Mouse (Mus musculus) intestine, embryonic 16.5 days (tissue): ENCODE measurements around the gene Nkx2-1. TPM values are rescaled to one million over a fixed set of nuclear protein-coding genes. Genes with fewer than 3 reads are reported as not detected.
"Not testable (repeated sequence)": the region's sequence is repeated elsewhere in the genome, so short reads cannot be mapped to it uniquely, and the experiment has no call there.

Experiments used
- ATAC-seq: fragments of 200-750 bp; cut with Nextera tagmentation; 2 replicates; pipeline ENCODE4 v1.8.0; 2017; ENCODE audit warnings: moderate TSS enrichment, moderate library complexity
- H3K27ac ChIP-seq: fragments of 300-500 bp; sonication (generic); 2 replicates; pipeline ENCODE4 v1.5.1; 2014; ENCODE audit warnings: mild to moderate bottlenecking, low read length
- H3K27me3 ChIP-seq: fragments of 300-500 bp; sonication (generic); replicated peaks from 2 replicates; pipeline ENCODE4 v1.6.1; 2014; ENCODE audit warnings: low read length, control low read depth, mixed read lengths; ENCODE audit not compliant: control insufficient read depth, insufficient read depth
- H3K36me3 ChIP-seq: fragments of 300-500 bp; sonication (generic); 2 replicates; pipeline ENCODE4 v1.6.1; 2014; ENCODE audit warnings: low read length, control low read depth; ENCODE audit not compliant: control insufficient read depth, insufficient read depth
- H3K4me1 ChIP-seq: fragments of 300-500 bp; sonication (generic); 2 replicates; pipeline ENCODE4 v1.6.1; 2014; ENCODE audit warnings: low read length, control low read depth, mixed read lengths; ENCODE audit not compliant: control insufficient read depth, insufficient read depth
- H3K4me2 ChIP-seq: fragments of 300-500 bp; sonication (generic); 2 replicates; pipeline ENCODE4 v1.6.1; 2014; ENCODE audit warnings: low read depth, low read length, control low read depth
- H3K4me3 ChIP-seq: fragments of 300-500 bp; sonication (generic); 2 replicates; pipeline ENCODE4 v1.5.1; 2014; ENCODE audit warnings: mild to moderate bottlenecking, low read length
- H3K9ac ChIP-seq: fragments of 300-500 bp; sonication (generic); 2 replicates; pipeline ENCODE4 v1.6.1; 2014; ENCODE audit warnings: low read depth, low read length
- H3K9me3 ChIP-seq: fragments of 300-500 bp; sonication (generic); 2 replicates; pipeline ENCODE4 v1.6.1; 2016; ENCODE audit warnings: low read length, control low read depth; ENCODE audit not compliant: control insufficient read depth
- WGBS: fragments of 180-500 bp; shearing (Covaris S2); extraction: QIAGEN DNeasy Blood & Tissue Kit; methylation state at CpG from one replicate; pipeline ENCODE4 v1.1.7; 2014; 5-methylcytosine and 5-hydroxymethylcytosine counted together
- polyA plus RNA-seq: library from polyadenylated mRNA; unstranded; fragments of >200 nt; fragmentation: Nextera tagmentation; extraction: Ambion mirVana; gene quantifications from 2 replicates; pipeline ENCODE4 v1.2.1, GENCODE M21; 2015

Gene Nkx2-1
- polyA plus RNA-seq, 1 experiment from 2014 or later = not detected

DNA sequence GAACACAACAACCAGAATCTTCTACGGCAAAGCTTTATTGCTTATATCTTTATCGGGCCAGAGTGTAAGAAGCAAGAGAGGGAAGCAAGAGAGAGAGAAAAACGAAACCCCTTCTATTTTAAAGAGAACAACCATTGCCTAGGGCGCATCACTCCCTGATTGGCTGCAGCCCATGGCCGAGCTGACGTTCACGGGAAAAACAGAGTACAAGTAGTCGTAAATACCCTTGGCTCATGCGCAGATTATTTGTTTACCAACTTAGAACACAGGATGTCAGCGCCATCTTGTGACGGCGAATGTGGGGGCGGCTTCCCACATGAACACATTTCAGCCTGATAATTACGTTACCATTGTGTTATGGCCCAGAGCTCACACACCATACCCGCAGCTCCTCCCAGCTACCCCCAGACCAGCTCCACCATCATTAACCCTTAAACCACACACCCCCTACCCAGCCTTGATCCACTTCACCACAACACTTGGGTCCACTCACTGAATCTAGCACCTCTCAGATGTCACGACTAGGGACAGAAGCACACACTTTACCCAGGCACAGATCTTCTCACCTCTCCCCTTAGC, 11.4 kb downstream of the Nkx2-1 start:
- not testable (repeated sequence) for H3K4me2 ChIP-seq, H3K27ac ChIP-seq, ATAC-seq, H3K36me3 ChIP-seq, H3K4me3 ChIP-seq, H3K9me3 ChIP-seq, H3K9ac ChIP-seq, H3K4me1 ChIP-seq
- H3K27me3 ChIP-seq = peaks cover 83% of the 10 kb centered on the region
- 6% methylated on average over 8 of the region's 16 CpGs for WGBS

DNA sequence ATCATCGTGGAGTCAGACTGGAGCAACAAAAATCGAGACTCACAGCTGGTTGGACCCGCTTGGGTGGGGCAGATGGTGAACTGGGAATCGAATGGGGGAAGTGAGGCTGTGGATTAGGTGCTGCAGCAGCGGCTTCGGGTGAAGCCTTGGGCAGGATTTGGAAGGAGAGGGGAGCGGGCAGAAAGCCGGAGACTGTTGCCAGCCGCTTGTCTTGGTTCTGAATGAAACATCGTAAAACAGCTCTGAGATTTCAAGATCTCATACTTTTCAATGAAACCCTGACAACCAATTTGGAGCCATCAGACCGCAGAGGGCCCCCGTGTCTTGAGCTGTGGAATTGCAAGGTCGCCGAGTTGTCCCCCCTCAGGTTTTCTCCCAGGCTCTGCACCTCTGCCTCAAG, 12.5 kb downstream of the Nkx2-1 start:
- peaks cover 83% of the 10 kb centered on the region for H3K27me3 ChIP-seq
- no peaks in the 10 kb centered on the region for H3K36me3 ChIP-seq
- ATAC-seq = no peak
- no peak overlapping the region for H3K9ac ChIP-seq
- H3K9me3 ChIP-seq = no peaks in the 10 kb centered on the region; the same call in 1 of the 2 replicates
- WGBS = 7% methylated on average over 14 of the region's 14 CpGs
- no peak overlapping the region for H3K4me2 ChIP-seq
- no peaks in the 10 kb centered on the region for H3K4me1 ChIP-seq
- H3K27ac ChIP-seq = no peak overlapping the region
- no peak overlapping the region for H3K4me3 ChIP-seq

DNA sequence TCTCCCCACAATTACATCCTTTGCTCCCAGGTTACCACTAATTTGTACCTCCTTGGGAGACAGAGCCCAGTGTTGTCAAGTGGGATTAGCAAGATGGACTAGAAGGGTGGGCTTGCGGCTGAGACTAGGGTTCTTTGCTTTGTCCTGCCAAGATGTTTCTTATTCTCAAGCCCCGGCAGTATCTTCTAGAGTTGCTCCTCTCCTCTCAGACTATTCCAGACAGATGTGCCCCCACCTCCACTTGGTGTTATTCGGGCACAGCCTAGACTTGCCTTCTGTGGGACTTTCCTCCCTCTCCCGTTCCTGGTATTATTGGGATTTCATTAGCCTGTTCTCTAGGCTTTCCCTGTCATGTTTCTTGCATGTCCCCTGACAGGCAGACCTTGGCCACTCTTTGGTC, 14.5 kb downstream of the Nkx2-1 start:
- Histone ChIP-seq H3K4me3 (no peak overlapping the region), H3K36me3 (no peaks in the 10 kb centered on the region), H3K9me3 (no peaks in the 10 kb centered on the region; the same call in 1 of the 2 replicates), H3K9ac (no peak overlapping the region), H3K4me2 (no peak overlapping the region), H3K27ac (no peak overlapping the region), H3K4me1 (no peaks in the 10 kb centered on the region), H3K27me3 (peaks cover 83% of the 10 kb centered on the region)
- ATAC-seq = no peak
- WGBS = 28% methylated on average over 4 of the region's 4 CpGs

DNA sequence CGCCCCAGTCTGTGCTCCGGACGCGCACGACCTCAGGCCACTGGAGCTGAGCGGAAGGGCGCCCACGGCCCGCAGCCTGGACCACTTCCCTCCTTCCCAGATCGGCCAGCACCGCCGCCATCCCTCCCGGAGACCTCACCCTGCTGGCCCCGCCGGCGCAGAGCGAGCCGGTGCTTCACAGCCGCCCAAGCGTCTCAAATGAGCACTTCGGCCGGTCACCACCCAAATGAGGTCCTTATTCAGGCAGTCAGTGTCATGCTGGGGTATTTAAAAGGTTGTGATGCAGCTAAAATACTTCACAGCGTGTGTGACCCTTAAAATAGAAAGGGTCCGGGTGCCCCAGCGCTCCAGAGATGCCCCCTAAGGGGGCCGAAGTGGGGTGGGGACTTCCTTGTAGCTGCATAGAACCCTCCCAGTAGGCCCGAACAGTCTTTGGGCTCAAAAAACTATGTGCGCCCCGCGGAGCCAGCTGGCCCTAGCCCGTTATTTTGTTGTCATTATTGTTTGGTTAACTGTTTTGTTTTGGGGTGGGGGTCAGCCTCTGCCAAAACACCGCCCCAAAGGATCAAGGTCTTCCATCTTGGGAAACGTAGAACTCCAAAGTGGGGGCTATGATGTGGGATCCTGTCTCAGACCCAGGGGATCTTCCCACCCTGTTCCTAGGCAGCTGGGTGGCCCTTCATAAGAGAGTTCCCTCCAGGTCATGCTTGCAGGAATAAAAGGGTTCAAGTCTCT, 15.4 kb downstream of the Nkx2-1 start:
- ATAC-seq = no peak
- Histone ChIP-seq H3K4me2 (no peak overlapping the region), H3K4me1 (no peaks in the 10 kb centered on the region), H3K9me3 (no peaks in the 10 kb centered on the region; the same call in 1 of the 2 replicates), H3K27ac (no peak overlapping the region), H3K36me3 (no peaks in the 10 kb centered on the region), H3K27me3 (peaks cover 74% of the 10 kb centered on the region), H3K9ac (no peak overlapping the region), H3K4me3 (no peak overlapping the region)
- WGBS = under 1% methylated on average over 33 of the region's 33 CpGs

DNA sequence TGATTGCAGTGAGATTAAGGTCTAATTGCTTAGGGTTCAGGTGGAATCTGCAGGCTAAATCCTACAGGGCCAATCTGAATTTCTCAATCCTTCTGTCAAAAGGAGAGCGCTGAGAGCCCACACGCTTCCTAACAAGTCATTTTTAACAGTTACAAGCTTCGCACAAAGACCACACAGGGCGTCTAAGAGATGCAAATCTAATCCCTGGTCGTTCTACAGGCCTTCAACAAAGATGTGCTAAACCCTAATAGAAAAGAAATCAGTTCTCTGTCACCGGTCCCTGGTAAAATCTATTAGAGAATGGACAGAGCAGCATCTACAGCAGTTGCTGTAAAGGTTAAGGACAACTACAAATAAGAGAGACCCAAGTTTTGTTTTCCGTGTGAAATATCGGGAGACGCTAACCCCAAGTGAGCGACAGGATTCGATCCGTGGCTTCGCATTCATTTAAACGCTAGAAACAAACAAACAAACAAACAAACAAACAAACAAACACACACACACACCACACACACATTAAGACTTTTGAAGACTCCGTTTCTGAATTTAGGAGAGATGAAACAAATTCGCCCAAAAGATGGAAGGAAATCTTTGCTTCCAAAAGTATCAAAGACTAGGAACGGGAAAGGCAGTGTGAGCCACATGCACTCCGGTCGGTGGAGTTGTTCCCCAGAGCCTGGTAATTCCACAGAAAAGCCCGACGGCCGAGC, 16.2 kb downstream of the Nkx2-1 start:
- H3K4me1 ChIP-seq = no peaks in the 10 kb centered on the region
- H3K27ac ChIP-seq = no peak overlapping the region
- H3K4me3 ChIP-seq = no peak overlapping the region
- H3K4me2 ChIP-seq = no peak overlapping the region
- no peak overlapping the region for H3K9ac ChIP-seq
- no peak for ATAC-seq
- H3K27me3 ChIP-seq = peaks cover 67% of the 10 kb centered on the region
- no peaks in the 10 kb centered on the region; the same call in 1 of the 2 replicates for H3K9me3 ChIP-seq
- H3K36me3 ChIP-seq = no peaks in the 10 kb centered on the region
- 2% methylated on average over 22 of the region's 22 CpGs for WGBS

DNA sequence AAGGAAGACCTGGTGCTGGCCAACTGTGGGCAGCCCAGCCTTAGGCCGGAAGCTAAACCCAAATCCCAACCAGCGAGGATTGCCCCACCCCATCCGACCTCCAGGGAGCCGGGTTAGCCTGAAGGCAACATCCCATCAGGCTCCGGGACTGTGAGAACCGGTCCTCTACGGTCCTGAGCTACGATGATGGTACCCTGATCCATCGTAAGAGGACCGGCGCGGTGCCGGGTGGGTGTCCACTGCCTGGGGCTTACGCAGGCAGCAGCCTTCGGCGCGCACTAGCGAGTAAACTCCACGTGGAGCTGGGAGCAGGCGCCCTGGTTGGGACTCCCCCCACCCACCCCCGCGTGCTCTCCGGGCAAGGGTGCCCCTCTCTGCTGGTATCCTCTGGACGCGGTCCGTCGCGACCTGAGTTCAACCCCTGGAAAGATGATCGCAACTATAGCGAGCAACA, 16.9 kb downstream of the Nkx2-1 start:
- Histone ChIP-seq H3K4me2 (no peak overlapping the region), H3K4me1 (no peaks in the 10 kb centered on the region), H3K9me3 (no peaks in the 10 kb centered on the region; the same call in 1 of the 2 replicates), H3K9ac (no peak overlapping the region), H3K27me3 (peaks cover 67% of the 10 kb centered on the region), H3K27ac (no peak overlapping the region), H3K4me3 (no peak overlapping the region), H3K36me3 (no peaks in the 10 kb centered on the region)
- ATAC-seq = no peak
- 1% methylated on average over 30 of the region's 30 CpGs for WGBS

DNA sequence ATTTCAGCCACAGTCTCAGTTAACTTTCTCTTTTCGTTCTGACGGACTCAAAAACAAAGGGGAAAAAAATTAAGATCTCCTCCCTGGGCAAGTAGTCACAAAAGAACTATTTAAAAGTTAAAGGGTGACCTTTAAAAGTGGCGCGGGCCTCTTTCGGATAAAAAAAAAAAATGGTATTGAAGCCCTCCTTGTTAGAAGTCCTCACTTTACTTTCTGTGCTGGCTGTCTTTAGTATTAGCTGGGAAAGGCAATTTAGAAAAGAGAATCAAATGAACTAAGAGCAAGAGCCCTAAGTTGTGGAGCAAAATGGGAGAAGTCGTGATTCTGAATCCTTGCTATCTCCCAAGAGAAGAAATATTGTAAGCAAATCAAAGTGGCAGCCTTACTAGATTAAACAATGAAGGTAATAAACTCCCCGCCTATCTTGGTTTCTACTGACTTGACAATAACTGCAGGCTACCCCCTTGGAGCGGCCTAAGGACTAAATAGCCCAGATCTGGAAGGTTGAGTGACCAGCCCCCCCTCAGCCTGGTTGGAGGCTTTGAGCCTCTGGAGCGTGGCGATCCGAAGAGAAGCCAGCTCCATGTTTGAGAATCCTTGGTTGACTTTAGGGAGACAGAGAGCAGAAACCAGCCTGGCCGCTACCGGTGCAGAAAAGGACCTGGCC, 17.5 kb downstream of the Nkx2-1 start:
- H3K4me3 ChIP-seq = no peak overlapping the region

DNA sequence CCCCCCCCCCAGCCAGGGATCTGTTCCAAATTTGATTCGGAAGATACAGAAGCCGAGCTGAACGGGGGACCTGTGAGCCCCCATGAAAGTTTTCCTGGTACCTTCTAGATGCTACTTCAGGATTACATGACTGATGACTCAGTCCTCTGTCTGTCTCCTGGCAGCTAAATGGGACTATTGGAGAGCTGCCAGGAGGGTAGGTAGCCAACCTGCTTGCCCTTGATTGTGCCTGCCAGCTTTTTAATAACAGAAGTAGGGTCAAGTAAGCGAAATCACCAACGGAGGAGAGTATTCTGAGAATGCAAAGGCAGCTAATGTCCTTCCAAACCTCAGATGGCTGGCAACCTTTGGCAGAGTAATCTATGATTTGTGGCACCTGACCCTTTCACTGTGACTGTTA, 18.5 kb downstream of the Nkx2-1 start:
- WGBS = 70% methylated on average over 5 of the region's 5 CpGs
- H3K9ac ChIP-seq = no peak overlapping the region
- no peak overlapping the region for H3K27ac ChIP-seq
- H3K4me2 ChIP-seq = no peak overlapping the region
- no peaks in the 10 kb centered on the region; the same call in 1 of the 2 replicates for H3K9me3 ChIP-seq
- H3K36me3 ChIP-seq = no peaks in the 10 kb centered on the region
- no peak for ATAC-seq
- H3K4me1 ChIP-seq = no peaks in the 10 kb centered on the region
- no peak overlapping the region for H3K4me3 ChIP-seq
- peaks cover 54% of the 10 kb centered on the region for H3K27me3 ChIP-seq

More for the DNA sequence above, 17.5 kb downstream of the Nkx2-1 start:
- WGBS = 20% methylated on average over 13 of the region's 13 CpGs
- no peak for ATAC-seq
- no peaks in the 10 kb centered on the region for H3K4me1 ChIP-seq
- H3K9ac ChIP-seq = no peak overlapping the region
- H3K27me3 ChIP-seq = peaks cover 61% of the 10 kb centered on the region
- H3K36me3 ChIP-seq = no peaks in the 10 kb centered on the region
- H3K27ac ChIP-seq = no peak overlapping the region
- H3K9me3 ChIP-seq = no peaks in the 10 kb centered on the region; the same call in 1 of the 2 replicates
- no peak overlapping the region for H3K4me2 ChIP-seq

DNA sequence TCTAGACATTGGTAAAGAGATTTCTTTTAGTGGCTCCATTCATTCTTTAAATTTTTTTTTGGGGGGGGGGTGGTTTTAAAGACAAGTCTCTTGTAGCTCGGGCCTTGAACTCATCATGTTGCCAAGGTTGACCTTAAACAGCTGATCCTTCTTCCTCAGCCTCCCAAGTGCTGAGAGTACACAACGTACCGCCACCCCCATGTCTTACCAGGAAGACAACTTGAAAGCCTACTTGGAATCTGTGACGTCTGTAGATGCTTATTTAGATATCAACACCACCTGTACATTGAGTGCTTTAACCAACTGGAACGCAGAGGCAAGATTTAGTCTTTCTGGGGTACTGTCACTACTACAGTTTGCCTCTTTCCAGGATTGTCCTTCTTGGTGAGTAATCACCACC, 21.9 kb downstream of the Nkx2-1 start:
- Histone ChIP-seq H3K4me1 (no peaks in the 10 kb centered on the region), H3K4me3 (no peak overlapping the region), H3K4me2 (no peak overlapping the region), H3K27me3 (peaks cover 27% of the 10 kb centered on the region), H3K27ac (no peak overlapping the region), H3K9ac (no peak overlapping the region), H3K36me3 (no peaks in the 10 kb centered on the region), H3K9me3 (no peaks in the 10 kb centered on the region)
- ATAC-seq = no peak
- WGBS = 86% methylated on average over 5 of the region's 5 CpGs
